Mouse (Mus musculus) E14TG2a.4 (cell line): ENCODE results near the gene Wdr49.
"Not testable (repeated sequence)": the region's sequence is repeated elsewhere in the genome, so short reads cannot be mapped to it uniquely, and the experiment has no call there.

Experiments
- H3K27me3 ChIP-seq: 2 replicates; pipeline ENCODE4 v1.6.1; 2014; ENCODE audit warnings: low read length, control low read depth; ENCODE audit not compliant: insufficient read depth
- H3K36me3 ChIP-seq: 2 replicates; pipeline ENCODE4 v1.6.1; 2014; ENCODE audit warnings: low read length, control low read depth; ENCODE audit not compliant: insufficient read depth
- H3K4me1 ChIP-seq: replicated peaks from 2 replicates; pipeline ENCODE4 v1.6.1; 2014; ENCODE audit warnings: low read depth, low read length, control low read depth
- H3K4me3 ChIP-seq: replicated peaks from 2 replicates; pipeline ENCODE4 v1.5.1; 2014; ENCODE audit warnings: mild to moderate bottlenecking, low read length
- H3K9me3 ChIP-seq: 2 replicates; pipeline ENCODE4 v1.6.1; 2014; ENCODE audit warnings: low read length, control low read depth
- CTCF ChIP-seq: conservative IDR thresholded peaks from 2 replicates; pipeline ENCODE4 v1.5.1; 2014; ENCODE audit warnings: low read length
- NANOG ChIP-seq: IDR thresholded peaks from 2 replicates; pipeline ENCODE4 v1.6.1; 2014; ENCODE audit warnings: borderline replicate concordance, low read length, mixed read lengths
- POU5F1 ChIP-seq: IDR thresholded peaks from 2 replicates; pipeline ENCODE4 v1.6.1; 2014; ENCODE audit warnings: low read length, borderline replicate concordance

Gene Wdr49

DNA sequence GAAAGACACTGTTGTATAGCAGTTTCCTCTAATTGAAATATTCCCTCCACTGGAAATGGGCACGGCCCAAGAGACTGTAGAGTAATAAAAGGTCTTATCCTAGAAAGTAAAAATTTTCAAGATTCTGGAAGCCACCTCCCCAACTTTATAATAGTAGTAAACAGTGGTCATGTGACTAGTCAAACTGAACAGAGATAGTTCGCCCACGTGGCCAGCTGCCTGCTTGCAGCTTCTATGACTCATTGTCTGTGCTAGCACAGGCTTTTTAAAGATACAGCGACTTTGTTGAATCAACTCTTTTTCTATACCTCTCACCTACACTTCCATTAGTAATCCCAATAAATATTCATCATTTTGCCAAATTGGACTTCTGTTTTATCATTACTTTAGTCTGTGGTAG is 161.0 kb downstream of the Wdr49 start:
- Histone ChIP-seq H3K9me3 (no peaks in the 10 kb centered on the region), H3K4me1 (no peaks in the 10 kb centered on the region), H3K36me3 (no peaks in the 10 kb centered on the region), H3K27me3 (no peaks in the 10 kb centered on the region), H3K4me3 (no peak overlapping the region)
- TF ChIP-seq POU5F1 = no peak
- no peak for TF ChIP-seq CTCF
- TF ChIP-seq NANOG = no peak

GRCm38 (mm10) chr3:75308861-75309260 is 173.1 kb downstream of the Wdr49 start:
- no peak overlapping the region for H3K4me3 ChIP-seq
- no peaks in the 10 kb centered on the region for H3K27me3 ChIP-seq
- no peak for TF ChIP-seq CTCF
- TF ChIP-seq POU5F1 = no peak
- TF ChIP-seq NANOG = no peak
- no peaks in the 10 kb centered on the region for H3K36me3 ChIP-seq
- H3K9me3 ChIP-seq = no peaks in the 10 kb centered on the region
- H3K4me1 ChIP-seq = no peaks in the 10 kb centered on the region

DNA sequence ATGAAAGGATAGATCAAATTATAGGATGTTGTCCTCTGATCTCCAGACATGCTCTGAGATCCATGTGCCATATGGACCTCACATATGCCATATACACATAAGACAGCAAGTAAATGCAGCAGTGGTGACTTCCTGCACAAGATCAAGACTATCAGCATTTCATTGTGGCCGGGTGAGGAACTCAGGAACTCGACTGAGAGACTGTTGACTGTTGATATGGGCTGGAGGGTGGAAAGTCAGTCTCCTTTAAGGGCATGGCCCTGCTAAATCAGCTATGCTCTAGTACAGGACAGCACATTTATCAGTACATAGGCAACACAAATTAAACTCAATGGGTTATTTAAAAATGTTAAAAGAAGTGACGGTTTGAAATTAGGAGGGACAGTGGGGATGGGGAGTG is 173.7 kb downstream of the Wdr49 start:
- H3K4me1 ChIP-seq = no peaks in the 10 kb centered on the region
- H3K9me3 ChIP-seq = no peaks in the 10 kb centered on the region
- TF ChIP-seq POU5F1 (no peak), NANOG (no peak), CTCF (no peak)
- no peaks in the 10 kb centered on the region for H3K27me3 ChIP-seq
- no peaks in the 10 kb centered on the region for H3K36me3 ChIP-seq
- H3K4me3 ChIP-seq = no peak overlapping the region

DNA sequence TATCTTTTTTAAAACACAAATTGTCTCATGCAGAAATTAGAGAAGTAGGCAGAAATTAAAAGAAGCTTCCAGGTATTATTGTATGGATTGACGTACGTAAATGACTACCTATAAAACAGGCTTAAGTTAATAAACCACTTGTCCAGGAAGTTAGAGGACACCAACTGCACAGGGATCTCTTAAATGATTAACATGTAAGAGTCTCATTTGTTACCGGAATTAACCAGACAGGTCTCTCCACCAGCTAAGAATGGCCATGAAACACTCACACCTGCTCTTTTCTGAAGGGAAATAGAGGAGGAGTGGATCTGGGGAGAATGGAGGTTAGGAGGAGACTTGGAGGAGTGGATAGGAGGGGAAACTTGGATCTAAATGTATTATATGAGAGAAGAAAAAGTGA is 176.4 kb downstream of the Wdr49 start:
- no peaks in the 10 kb centered on the region for H3K9me3 ChIP-seq
- H3K4me1 ChIP-seq = no peaks in the 10 kb centered on the region
- TF ChIP-seq CTCF = no peak
- no peak for TF ChIP-seq NANOG
- no peak for TF ChIP-seq POU5F1

DNA sequence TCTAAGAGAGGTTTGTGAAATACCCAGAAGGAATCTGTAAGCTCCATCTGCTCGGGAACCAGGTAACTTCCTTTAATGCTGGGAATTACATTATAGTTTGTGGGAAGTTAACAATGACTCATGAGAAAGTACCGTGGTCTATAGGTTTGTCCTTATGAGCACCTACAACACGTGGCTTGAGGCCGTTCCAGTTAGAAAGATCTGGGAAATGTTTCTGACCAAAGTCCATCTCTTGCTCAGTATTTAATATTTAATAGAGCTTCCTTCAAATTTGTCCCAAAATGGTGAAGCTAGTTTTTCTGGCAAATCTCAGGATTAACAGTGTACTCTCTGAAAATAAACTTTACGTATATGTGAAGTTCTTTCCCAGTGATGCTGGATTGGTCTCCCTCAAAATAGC is 177.3 kb downstream of the Wdr49 start:
- TF ChIP-seq CTCF (no peak), POU5F1 (no peak), NANOG (no peak)
- Histone ChIP-seq H3K4me3 (no peak overlapping the region), H3K9me3 (no peaks in the 10 kb centered on the region), H3K36me3 (no peaks in the 10 kb centered on the region), H3K27me3 (no peaks in the 10 kb centered on the region), H3K4me1 (no peaks in the 10 kb centered on the region)

More for the DNA sequence above, 176.4 kb downstream of the Wdr49 start:
- Histone ChIP-seq H3K4me3 (no peak overlapping the region), H3K27me3 (no peaks in the 10 kb centered on the region), H3K36me3 (no peaks in the 10 kb centered on the region)

DNA sequence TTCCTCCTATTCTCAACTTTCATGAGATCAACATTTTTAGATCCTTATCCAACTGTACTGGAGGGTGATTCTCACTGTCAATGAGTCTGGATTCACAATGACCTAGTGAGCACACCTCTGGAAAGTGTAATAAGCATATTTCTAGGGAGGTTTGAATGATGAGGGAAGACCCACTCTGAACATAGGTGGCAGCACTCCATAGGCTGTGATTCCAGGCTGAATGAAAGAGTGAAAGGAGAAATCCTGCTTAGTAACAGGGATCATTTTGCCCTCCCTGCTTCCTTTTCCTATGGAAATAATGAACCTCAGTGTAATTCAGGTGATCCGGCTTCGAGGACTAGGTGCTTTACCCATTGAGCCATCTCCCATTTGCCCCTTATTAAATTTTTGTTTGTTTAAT is 180.9 kb downstream of the Wdr49 start:
- Histone ChIP-seq H3K4me1 (no peaks in the 10 kb centered on the region), H3K27me3 (no peaks in the 10 kb centered on the region), H3K9me3 (no peaks in the 10 kb centered on the region), H3K36me3 (no peaks in the 10 kb centered on the region), H3K4me3 (no peak overlapping the region)
- TF ChIP-seq CTCF (no peak), POU5F1 (no peak), NANOG (no peak)

DNA sequence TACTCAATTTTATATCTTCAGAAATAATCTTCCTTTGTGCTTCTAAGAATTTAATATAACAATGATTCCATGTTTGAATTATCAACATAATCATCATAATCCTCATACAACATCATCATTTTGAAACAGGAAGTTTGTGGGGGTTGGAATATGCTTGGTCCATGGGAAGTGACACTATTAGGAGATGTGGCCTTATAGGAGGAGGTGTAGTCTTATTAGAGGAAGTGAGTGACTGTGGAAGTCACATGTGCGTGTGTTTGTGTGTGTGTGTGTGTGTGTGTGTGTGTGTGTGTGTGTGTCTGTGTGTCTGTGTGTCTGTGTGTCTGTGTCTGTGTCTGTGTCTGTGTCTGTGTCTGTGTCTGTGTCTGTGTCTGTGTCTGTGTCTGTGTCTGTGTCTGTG is 182.5 kb downstream of the Wdr49 start:
- not testable (repeated sequence) for H3K9me3 ChIP-seq, H3K4me1 ChIP-seq, H3K36me3 ChIP-seq, H3K27me3 ChIP-seq, H3K4me3 ChIP-seq

DNA sequence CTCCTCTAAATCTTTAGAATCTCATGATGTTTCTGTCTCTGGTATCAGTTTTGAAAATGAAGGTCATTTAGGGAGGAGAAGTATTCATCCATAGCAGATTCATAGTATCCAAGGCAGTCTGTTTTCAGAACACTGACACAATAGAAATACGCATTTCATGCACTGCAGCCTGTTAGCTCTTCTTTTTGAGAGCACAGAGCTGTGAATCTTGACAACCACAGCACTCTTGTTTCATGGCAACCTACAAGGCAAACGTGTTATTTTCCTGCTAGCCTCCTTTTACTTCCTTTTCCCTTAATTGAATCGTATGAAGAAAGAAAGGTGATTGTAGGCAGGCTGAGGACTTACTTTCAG is 184.2 kb downstream of the Wdr49 start:
- Histone ChIP-seq H3K36me3 (no peaks in the 10 kb centered on the region), H3K9me3 (no peaks in the 10 kb centered on the region), H3K4me1 (no peaks in the 10 kb centered on the region), H3K4me3 (no peak overlapping the region), H3K27me3 (no peaks in the 10 kb centered on the region)
- TF ChIP-seq CTCF (no peak), NANOG (no peak), POU5F1 (no peak)

DNA sequence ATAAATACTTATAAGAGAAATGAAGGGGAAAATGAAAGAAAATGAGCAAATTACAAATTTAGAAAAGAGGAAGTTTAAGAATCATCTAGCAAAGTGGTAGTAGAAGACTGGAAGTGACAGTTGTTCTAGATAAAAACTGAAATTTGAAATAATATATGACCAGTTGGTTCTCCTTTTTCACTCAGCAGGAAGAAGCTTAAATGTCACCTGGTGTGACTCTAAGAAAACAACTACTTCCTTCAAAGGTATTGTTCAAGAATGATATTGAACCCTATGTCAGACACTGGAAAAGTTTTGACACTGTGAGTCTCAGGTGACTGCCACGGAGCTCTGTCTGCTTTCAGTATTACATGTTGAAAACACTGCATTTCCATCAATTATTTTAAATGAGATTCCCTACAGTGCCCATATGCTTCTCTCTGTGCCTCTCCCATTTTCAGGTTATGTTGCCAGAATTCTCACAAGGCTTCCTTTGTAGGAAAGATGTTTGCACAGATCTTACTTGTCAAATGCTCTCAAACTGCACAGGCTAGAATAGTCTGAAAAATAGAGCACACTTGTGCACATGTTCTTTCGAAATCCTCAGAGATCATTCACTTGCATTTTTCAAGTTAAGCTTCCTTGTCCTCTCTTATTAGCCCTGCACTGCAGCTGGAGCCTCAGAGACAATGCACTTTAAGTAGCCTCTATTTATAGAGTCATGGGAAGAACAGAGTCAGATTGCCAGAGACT is 184.8 kb downstream of the Wdr49 start:
- Histone ChIP-seq H3K9me3 (no peaks in the 10 kb centered on the region), H3K4me3 (no peak overlapping the region), H3K36me3 (no peaks in the 10 kb centered on the region), H3K4me1 (no peaks in the 10 kb centered on the region), H3K27me3 (no peaks in the 10 kb centered on the region)
- TF ChIP-seq CTCF (no peak), NANOG (no peak), POU5F1 (no peak)
